Mouse (Mus musculus) large intestine, adult 2 months (tissue): ENCODE data around the gene Nudt8. TPM values are rescaled to one million over a fixed set of nuclear protein-coding genes. Genes with fewer than 3 reads are reported as not detected.

ENCODE experiments used
- DNase-seq: peaks from one replicate; pipeline ENCODE4 v3.0.0-alpha.2; 2012; ENCODE audit warnings: low read depth, low spot score
- WGBS: fragments of 180-500 bp; shearing (Covaris S2); methylation state at CpG from one replicate; pipeline ENCODE4 v1.1.7; 2018; 5-methylcytosine and 5-hydroxymethylcytosine counted together
- polyA plus RNA-seq: library from polyadenylated mRNA; depleted of rRNA; stranded (reverse); fragments of >200 nt; gene quantifications from 2 replicates; pipeline ENCODE4 v1.2.3, GENCODE M21; 2012

Gene Nudt8
- polyA plus RNA-seq, 1 experiment = 10.5 TPM

DNA sequence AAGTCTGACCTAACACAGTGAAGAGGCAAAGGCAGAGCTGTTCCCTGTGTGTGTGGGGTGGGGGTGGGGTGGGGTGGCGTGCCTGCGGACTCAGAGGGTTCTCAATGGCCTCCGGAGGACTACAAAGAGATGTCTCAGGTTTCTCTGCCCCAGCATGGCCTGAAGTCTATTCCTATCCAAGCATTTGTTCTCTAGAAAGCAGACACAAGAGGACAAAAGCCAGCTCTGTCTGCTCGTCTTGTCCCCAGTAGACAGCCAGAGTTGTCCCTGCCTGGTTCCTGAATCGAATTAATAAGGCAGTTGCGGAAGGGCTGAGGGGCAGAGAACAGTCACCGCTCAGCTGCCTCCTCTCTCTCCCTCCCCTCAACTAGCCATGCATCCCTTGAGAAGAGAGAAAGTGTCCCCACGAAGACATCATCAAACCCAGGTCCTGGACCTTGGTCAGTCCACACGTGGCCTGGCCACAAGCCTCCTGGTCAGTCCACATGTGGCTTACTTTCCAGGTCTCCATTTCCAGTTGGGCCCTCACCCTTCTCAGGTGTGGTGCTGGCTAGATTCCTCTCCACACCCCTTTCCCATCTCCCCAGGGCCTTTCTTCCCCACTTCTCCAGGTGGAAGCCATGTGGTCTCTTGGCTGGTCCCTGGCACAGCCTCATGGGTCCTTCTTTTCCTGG lies 16.7 kb upstream of the Nudt8 start:
- 72% methylated on average over 9 of the region's 9 CpGs for WGBS
- DNase-seq = no peak

DNA sequence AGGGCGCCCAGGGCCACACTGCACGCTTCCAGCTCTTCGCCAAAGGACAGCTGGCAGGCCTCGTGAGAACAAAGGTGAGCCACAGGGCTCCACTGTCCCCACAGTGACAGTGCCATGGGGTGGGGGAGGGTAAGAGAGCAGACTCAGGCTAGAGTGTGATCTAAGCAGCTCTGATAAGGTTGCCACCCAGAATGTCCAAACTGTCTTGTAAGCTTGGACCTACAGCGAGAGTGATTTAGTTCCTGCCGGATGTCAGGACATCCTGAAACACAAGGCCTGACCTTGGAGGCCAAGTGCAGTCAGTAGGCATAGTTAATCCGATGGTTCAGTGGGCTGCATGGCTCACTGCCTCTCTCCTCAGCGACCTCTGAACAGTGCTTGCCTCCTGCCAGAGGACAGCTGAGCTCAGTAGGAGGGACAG lies 15.1 kb upstream of the Nudt8 start:
- WGBS = 59% methylated on average over 8 of the region's 8 CpGs
- DNase-seq = no peak

GRCm38 (mm10) chr19:3986334-3986733 lies 14.0 kb upstream of the Nudt8 start, which contains the start of gene Acy3:
Gene Acy3 (plus strand): TSS chr19:3986570.
- 3% methylated on average over 8 of the region's 8 CpGs for WGBS
- peak; percentile 73 for DNase-seq

DNA sequence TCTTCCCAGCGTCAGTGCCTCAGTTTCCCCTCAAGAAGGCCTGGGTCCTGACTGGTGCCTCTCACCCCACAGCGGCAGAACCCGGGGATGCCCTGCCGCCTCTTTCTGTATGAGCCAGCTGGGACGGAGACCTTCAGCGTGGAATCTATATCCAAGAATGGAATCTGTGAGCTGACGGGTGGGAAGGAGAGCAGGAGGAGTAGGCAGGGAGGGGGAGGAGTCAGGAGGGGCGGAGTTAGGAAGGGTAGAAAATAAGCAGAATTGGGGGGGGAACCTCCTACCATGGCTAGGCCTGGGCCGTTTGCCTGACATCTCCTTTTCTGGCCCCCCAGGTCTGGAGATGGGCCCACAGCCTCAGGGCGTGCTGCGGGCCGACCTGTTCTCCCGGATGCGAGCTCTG lies 12.3 kb upstream of the Nudt8 start:
- 91% methylated on average over 14 of the region's 14 CpGs for WGBS
- no peak for DNase-seq

GRCm38 (mm10) chr19:3988750-3989149 lies 11.6 kb upstream of the Nudt8 start:
- no peak for DNase-seq
- 88% methylated on average over 4 of the region's 4 CpGs for WGBS

GRCm38 (mm10) chr19:3990804-3991203 lies 9.6 kb upstream of the Nudt8 start:
- 67% methylated on average over 6 of the region's 6 CpGs for WGBS
- no peak for DNase-seq

GRCm38 (mm10) chr19:3991562-3991961 lies 8.8 kb upstream of the Nudt8 start:
- no peak for DNase-seq

GRCm38 (mm10) chr19:3991966-3992365 lies 8.4 kb upstream of the Nudt8 start:
- DNase-seq = no peak
- WGBS = 89% methylated on average over 3 of the region's 3 CpGs

More at GRCm38 (mm10) chr19:3991562-3991961, 8.8 kb upstream of the Nudt8 start:
- 96% methylated on average over 3 of the region's 3 CpGs for WGBS

DNA sequence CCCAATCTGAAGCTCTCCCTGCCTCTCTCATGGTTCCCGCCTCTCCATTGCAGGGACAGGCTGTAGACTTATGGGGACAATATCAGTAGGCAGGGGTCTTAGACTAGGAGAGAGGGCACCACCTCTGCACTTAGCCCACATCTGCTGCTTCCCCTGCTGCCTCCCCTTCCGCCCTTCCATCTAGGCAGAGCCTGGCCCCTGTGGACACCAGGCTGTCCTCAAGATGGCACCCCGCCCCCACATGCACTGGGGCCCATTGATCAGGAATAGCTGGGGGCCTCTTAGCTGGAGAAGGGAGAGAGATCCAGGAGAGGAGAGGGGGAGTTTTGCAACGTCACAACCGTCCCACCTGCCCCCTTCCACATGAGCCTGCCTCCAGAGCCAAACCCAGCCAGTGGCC lies 8.0 kb upstream of the Nudt8 start, which contains the start of gene Tbx10:
Gene Tbx10, plus strand, starts transcription at position 337 of the 400 bp plus-strand sequence.
- 73% methylated on average over 5 of the region's 5 CpGs for WGBS
- no peak for DNase-seq

GRCm38 (mm10) chr19:3994932-3995331 lies 5.4 kb upstream of the Nudt8 start:
- WGBS = 52% methylated on average over 6 of the region's 6 CpGs
- no peak for DNase-seq

- 76% methylated on average over 3 of the region's 3 CpGs for WGBS
- DNase-seq = no peak
Observed at GRCm38 (mm10) chr19:3995505-3995904, 4.9 kb upstream of the Nudt8 start.

GRCm38 (mm10) chr19:3996106-3996505 lies 4.3 kb upstream of the Nudt8 start:
- DNase-seq = no peak
- WGBS = 65% methylated on average over 7 of the region's 7 CpGs

GRCm38 (mm10) chr19:3996747-3997146 lies 3.6 kb upstream of the Nudt8 start:
- DNase-seq = no peak
- 68% methylated on average over 8 of the region's 8 CpGs for WGBS

DNA sequence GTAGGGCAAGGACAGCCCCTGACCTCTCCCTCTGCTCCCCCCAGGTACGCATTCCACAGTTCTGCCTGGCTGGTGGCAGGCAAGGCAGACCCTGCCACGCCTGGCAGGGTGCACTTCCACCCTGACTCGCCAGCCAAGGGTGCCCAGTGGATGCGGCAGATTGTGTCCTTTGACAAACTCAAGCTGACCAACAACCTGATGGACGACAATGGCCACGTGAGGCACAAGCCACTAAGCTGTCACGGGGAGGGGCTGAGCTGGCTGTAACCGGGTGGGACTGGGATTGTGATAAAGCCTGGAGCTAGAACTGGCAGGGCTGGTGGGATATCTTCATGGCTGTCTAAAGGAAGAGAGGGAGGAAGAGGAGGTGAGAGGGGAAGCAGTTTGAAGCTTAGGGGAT lies 3.1 kb upstream of the Nudt8 start:
- 37% methylated on average over 8 of the region's 8 CpGs for WGBS
- no peak for DNase-seq

GRCm38 (mm10) chr19:3998335-3998734 lies 2.0 kb upstream of the Nudt8 start:
- no peak for DNase-seq
- 81% methylated on average over 8 of the region's 8 CpGs for WGBS

DNA sequence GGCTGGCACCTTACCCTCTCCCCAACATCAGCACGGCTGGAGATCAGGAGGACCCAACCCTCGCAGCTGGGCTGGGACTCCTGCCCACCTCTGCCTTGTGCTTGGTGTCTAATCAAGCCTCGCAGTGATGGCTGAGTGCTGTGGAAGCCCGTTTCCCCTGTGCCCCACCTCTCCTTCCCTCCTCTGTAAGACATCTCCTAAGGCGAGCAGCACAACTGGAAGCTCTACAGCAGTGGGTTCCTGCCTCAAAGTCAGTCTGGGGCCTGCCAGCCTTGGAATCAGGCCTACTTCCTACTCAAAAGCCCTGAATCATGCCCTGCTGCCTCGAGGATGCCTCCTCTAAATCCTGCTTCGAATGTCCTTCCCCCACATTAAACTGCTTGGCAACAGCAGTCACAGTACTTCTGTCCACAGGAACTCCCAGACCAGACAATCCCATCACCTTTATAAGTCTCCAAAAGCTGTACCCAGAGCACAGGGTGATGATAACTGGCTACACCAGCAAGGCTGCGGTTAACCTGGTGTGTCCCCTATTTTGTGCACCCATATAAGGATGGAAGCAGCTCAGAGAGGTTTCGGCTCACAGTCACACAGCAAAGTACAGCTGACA lies 1.2 kb upstream of the Nudt8 start:
- DNase-seq = no peak
- 80% methylated on average over 9 of the region's 9 CpGs for WGBS

DNA sequence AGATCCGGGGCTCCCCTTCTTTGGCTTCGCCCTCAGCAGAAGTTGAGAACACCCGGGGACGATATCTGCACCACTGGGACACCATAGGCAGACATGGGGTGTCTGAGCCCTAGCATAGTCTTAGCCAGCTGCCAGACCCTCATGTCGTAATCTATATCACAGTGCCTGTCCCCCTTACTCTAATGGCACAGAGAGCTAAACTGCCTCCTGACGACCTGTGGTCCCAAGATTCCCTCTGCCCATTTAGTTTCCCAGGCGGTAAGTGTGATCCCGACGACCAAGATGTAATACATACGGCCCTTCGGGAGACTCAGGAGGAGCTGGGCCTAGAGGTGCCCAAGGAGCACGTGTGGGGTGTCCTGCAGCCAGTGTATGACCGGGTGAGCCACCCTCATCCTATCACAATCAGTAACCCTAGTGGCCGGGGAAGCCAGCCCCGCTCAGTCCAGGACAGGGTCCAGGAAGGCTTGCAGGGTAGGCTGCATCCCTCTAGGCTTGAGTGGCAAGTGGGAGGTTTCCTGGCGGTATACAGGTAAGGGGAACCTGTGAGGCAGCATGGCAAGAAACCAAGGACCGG lies 657 bp downstream of the Nudt8 start:
- no peak for DNase-seq
- WGBS = 18% methylated on average over 17 of the region's 17 CpGs

DNA sequence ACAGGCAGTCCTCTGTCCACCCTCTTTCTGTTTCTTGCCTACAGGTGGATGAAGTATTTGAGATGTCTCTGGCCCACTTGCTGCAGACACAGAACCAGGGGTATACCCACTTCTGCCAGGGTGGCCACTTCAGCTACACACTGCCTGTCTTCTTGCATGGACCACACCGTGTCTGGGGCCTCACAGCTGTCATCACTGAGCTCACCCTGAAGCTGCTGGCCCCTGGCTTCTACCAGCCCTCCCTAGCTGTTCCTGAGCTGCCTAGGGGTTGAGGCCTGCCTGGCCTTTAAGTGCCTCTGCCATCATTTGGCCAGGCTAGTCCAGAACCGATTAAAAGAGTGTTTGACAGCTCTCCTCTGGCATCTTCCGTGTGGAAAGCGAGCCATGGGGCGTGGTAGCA lies 1.4 kb downstream of the Nudt8 start:
- WGBS = 65% methylated on average over 5 of the region's 5 CpGs
- no peak for DNase-seq

DNA sequence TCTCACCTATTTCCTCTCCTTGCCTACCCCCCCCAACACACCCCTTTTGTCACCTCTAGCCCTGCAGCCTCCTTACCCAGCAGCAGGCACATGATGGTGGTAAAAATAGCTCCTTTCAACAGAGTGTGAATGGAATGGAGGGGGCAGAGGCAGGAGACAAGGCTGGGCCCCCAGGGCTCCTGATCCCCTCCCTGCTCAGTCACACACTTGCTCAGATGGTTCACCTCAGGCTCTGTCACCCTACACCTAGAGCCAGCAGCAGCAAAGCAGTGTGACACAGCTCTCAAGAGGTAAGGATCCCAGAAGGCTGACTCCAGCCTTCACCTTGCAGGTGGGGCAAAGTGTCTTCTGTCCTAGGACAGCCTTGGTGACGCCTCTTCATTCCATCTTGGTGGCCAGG lies 2.7 kb downstream of the Nudt8 start, which contains the start of gene Doc2g:
Gene Doc2g, plus strand, starts transcription at position 202 of the 400 bp plus-strand sequence.
- no peak for DNase-seq
- 83% methylated on average over 1 of the region's 1 CpGs for WGBS

DNA sequence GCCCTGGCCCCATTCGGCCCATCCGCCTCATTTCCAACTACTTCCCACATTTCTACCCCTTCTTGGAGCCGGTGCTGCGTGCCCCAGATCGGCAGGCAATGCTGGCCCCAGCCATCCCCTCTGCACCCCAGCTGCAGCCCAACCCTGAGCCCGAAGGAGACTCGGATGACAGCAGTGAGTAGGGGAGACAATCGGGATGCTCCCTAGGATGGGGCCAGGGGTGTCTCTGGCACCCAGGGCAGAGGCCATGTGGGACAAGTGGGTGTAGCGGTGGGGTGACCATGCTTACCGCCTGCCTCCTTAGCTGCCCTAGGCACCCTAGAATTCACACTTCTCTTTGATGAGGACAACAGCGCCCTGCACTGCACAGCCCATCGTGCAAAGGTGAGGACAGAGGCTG lies 3.3 kb downstream of the Nudt8 start:
- 81% methylated on average over 12 of the region's 12 CpGs for WGBS
- DNase-seq = no peak

DNA sequence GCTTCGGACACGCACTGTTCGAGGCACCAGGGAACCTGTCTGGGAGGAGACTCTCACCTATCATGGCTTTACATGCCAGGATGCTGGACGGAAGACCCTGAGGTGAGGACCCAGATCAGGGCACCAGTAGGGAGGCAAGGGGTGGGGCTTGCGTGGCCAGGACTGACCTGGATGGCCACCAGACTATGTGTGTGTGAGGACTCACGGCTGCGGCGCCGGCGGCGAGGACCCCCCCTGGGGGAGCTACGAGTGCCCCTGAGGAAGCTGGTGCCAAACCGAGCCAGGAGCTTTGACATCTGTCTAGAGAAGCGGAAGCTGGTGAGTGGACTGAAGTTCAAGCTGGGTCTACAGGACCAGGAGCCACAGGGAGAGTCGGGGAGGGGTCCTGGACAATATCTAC lies 4.0 kb downstream of the Nudt8 start:
- 89% methylated on average over 15 of the region's 15 CpGs for WGBS
- DNase-seq = no peak
